Mouse (Mus musculus): Measurements from ENCODE around the gene Rfc4. TPM values are rescaled to one million over a fixed set of nuclear protein-coding genes. Genes with fewer than 3 reads are reported as not detected.

Gene Rfc4
- polyA plus RNA-seq, 2 experiments = 17.1 to 178 TPM

DNA sequence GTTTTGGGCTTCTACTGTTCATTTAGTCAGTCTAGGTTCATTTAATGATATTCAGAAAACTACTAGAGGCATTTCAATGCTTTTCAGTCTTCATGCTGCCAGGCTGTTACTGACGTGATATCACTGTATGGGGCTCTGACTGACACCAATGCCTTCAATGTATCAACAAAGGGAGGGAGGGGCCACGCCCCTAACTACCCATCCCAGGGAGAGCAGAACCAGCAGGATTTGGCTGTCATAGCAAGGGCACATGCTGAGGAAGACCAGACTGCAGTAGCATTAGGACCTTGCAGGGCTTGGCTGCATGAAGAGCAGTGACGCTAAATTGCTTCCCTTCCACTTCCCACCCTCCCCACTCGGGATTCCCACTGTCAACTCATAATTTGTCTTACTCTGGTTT is 10.4 kb downstream of the Rfc4 start:
- WGBS (ENCODE audit: insufficient replicate concordance) = 59% methylated on average over 4 of the region's 4 CpGs
- no peak for TF ChIP-seq CTCF (IDR thresholded peaks at IDR 0.05; ENCODE audit: low read depth)
- TF ChIP-seq EP300 (IDR thresholded peaks at IDR 0.05; ENCODE audit: low read depth) = no peak
- Histone ChIP-seq H3K27ac (no peak overlapping the region), H3K4me3 (ENCODE audit: insufficient read depth in 1 of 2, low read depth in 2 of 2, low read length in 2 of 2) (no peak overlapping the region), H3K36me3 (replicated peaks; ENCODE audit: control insufficient read depth, insufficient read depth, low read depth) (peaks cover 81% of the 10 kb centered on the region), H3K4me1 (replicated peaks; ENCODE audit: control insufficient read depth in 2 of 2, insufficient read depth in 2 of 2, low read length in 1 of 2) (no peaks in the 10 kb centered on the region), H3K27me3 (ENCODE audit: control insufficient read depth, insufficient read depth, low read length) (no peaks in the 10 kb centered on the region), H3K4me2 (ENCODE audit: low read depth) (no peak overlapping the region), H3K9me3 (ENCODE audit: control insufficient read depth, low read length) (no peaks in the 10 kb centered on the region), H3K9ac (replicated peaks) (no peak overlapping the region)
- DNase-seq (ENCODE audit: low read depth in 3 of 3, low spot score in 3 of 3) = no peak
- ATAC-seq (ENCODE audit: insufficient read depth) = no peak

DNA sequence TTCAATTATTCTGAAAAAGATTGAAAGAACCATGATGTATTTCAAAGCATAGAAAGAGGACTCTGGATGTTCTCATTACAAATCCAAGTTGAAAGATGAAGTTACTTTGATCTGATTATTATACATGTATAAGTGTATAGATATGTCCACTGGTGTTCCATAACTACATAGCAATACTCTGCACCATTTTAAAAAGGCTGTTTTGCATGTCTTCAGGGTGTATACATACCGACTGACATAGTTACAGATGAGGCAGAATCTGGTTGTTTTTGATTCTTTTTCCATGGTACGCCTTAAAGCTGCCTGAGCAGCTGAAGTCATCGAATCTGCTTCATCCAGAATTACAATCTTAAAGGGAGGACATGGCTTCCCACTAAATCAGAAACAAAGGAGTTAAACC is 12.1 kb downstream of the Rfc4 start:
- H3K27me3 ChIP-seq (ENCODE audit: control insufficient read depth, insufficient read depth, low read length) = no peaks in the 10 kb centered on the region
- no peak overlapping the region for H3K9ac ChIP-seq (replicated peaks)
- TF ChIP-seq EP300 (IDR thresholded peaks at IDR 0.05; ENCODE audit: low read depth) = no peak
- no peak overlapping the region for H3K27ac ChIP-seq
- H3K9me3 ChIP-seq (ENCODE audit: control insufficient read depth, low read length) = no peaks in the 10 kb centered on the region
- WGBS (ENCODE audit: insufficient replicate concordance) = 75% methylated on average over 3 of the region's 3 CpGs
- no peaks in the 10 kb centered on the region for H3K4me1 ChIP-seq (replicated peaks; ENCODE audit: control insufficient read depth in 2 of 2, insufficient read depth in 2 of 2, low read length in 1 of 2)
- DNase-seq (ENCODE audit: low read depth in 3 of 3, low spot score in 3 of 3) (no peak), ATAC-seq (ENCODE audit: insufficient read depth) (no peak)
- no peak overlapping the region for H3K4me2 ChIP-seq (ENCODE audit: low read depth)
- H3K36me3 ChIP-seq (replicated peaks; ENCODE audit: control insufficient read depth, insufficient read depth, low read depth) = peaks cover 83% of the 10 kb centered on the region
- H3K4me3 ChIP-seq (ENCODE audit: insufficient read depth in 1 of 2, low read depth in 2 of 2, low read length in 2 of 2) = no peak overlapping the region

DNA sequence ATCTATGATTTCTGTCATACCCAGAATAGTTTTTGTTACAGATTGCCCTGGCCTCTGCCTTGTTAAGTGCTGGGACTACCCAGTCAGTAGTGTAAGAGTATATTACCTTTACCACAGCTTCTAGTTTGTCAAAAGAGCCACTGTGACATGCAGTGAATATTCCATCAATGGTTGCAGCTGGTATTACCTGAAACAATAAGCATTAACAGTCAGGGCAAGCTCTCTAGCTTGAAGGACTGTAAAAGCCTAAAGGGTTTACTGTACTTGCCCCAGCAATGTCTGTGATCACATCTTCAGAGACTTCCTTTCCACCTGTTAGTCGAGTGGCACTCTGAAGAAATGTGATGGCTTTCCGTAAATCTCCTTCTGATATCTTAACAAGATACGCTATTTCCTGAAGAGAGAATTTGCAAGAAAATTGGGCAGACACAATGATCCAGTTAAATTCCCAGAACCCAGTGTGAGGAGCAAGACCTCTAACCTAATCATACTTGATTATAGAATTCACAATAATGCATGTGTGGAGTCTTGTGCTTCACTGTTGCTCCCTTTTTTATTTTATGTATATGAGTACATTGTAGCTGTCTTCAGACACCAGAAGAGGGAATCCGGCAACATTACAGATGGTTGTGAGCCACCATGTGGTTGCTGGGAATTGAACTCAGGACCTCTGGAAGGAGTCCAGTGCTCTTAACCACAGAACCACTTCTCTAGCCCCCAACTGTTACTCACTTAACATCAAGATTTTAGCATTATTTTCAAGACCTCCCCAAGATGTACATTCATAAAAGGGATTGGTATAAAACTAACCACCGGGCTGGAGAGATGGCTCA is 13.0 kb downstream of the Rfc4 start:
- WGBS (ENCODE audit: insufficient replicate concordance) = 46% methylated on average over 5 of the region's 5 CpGs
- H3K9ac ChIP-seq (replicated peaks) = no peak overlapping the region
- ATAC-seq (ENCODE audit: insufficient read depth) (peak; percentile 56; the same call in 1 of the 2 replicates), DNase-seq (ENCODE audit: low read depth in 3 of 3, low spot score in 3 of 3) (no peak)
- H3K4me1 ChIP-seq (replicated peaks; ENCODE audit: control insufficient read depth in 2 of 2, insufficient read depth in 2 of 2, low read length in 1 of 2) = no peaks in the 10 kb centered on the region; a peak in 1 of 4 replicates
- H3K27me3 ChIP-seq (ENCODE audit: control insufficient read depth, insufficient read depth, low read length) = no peaks in the 10 kb centered on the region
- no peaks in the 10 kb centered on the region for H3K9me3 ChIP-seq (ENCODE audit: control insufficient read depth, low read length)
- H3K4me3 ChIP-seq (ENCODE audit: insufficient read depth in 1 of 2, low read depth in 2 of 2, low read length in 2 of 2) = no peak overlapping the region
- peaks cover 85% of the 10 kb centered on the region for H3K36me3 ChIP-seq (replicated peaks; ENCODE audit: control insufficient read depth, insufficient read depth, low read depth)
- no peak overlapping the region for H3K4me2 ChIP-seq (ENCODE audit: low read depth)
- H3K27ac ChIP-seq = no peak overlapping the region
- TF ChIP-seq EP300 (IDR thresholded peaks at IDR 0.05; ENCODE audit: low read depth) (no peak), CTCF (IDR thresholded peaks at IDR 0.05; ENCODE audit: low read depth) (no peak)

DNA sequence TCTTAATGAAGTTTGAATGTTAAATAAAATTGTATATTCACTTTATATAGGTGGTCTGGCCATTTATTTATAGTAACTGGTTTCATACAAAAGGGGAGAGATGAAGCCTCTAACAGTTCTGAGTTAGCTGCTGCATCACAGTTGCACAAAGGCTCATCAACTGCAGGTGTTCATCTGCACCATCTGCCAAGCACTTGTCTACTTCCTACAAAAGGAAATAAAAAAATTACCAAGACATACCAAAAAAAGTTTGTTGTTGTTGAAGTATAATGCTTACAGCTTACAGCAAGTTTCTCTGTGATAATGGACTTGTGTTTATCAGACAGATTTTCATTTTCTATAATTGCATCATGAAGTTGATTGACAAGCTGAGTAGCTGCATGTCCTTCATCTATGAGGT is 13.6 kb downstream of the Rfc4 start:
- DNase-seq (ENCODE audit: low read depth in 3 of 3, low spot score in 3 of 3) (no peak), ATAC-seq (ENCODE audit: insufficient read depth) (peak; percentile 36; the same call in 1 of the 2 replicates)
- H3K4me3 ChIP-seq (ENCODE audit: insufficient read depth in 1 of 2, low read depth in 2 of 2, low read length in 2 of 2) = no peak overlapping the region
- H3K4me1 ChIP-seq (replicated peaks; ENCODE audit: control insufficient read depth in 2 of 2, insufficient read depth in 2 of 2, low read length in 1 of 2) = peaks cover 0 to 2% of the 10 kb centered on the region in 2 experiments; a peak in 2 of 4 replicates
- no peak overlapping the region for H3K27ac ChIP-seq
- no peak for TF ChIP-seq EP300 (IDR thresholded peaks at IDR 0.05; ENCODE audit: low read depth)
- TF ChIP-seq CTCF (IDR thresholded peaks at IDR 0.05; ENCODE audit: low read depth) = no peak
- H3K9me3 ChIP-seq (ENCODE audit: control insufficient read depth, low read length) = no peaks in the 10 kb centered on the region
- no peak overlapping the region for H3K9ac ChIP-seq (replicated peaks)
- no peaks in the 10 kb centered on the region for H3K27me3 ChIP-seq (ENCODE audit: control insufficient read depth, insufficient read depth, low read length)
- H3K4me2 ChIP-seq (ENCODE audit: low read depth) = no peak overlapping the region
- H3K36me3 ChIP-seq (replicated peaks; ENCODE audit: control insufficient read depth, insufficient read depth, low read depth) = peaks cover 86% of the 10 kb centered on the region

DNA sequence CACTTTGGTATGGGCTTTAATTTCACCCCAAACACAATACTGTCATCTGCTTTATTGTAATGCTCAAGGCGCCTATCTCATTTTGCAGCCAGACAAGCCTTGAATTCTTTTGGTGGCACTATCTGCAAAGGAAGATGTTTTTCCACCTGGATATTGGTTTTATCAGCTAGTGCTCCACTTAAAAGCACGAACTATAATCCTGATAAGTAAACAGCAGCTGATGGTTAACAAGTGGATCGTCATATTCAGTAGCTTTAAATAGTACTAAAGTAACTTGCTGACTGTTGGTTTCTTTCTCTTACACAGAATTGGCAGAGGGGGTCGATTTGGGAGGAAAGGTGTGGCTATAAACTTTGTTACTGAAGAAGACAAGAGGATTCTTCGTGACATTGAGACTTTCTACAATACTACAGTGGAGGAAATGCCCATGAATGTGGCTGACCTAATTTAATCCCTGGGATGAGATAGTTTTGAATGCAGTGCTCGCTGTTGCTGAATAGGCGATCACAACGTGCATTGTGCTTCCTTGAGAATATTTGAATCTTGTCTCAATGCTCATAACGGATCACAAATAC is 14.6 kb downstream of the Rfc4 start:
- Histone ChIP-seq H3K27ac (no peak overlapping the region), H3K27me3 (ENCODE audit: control insufficient read depth, insufficient read depth, low read length) (no peaks in the 10 kb centered on the region), H3K4me2 (ENCODE audit: low read depth) (no peak overlapping the region), H3K36me3 (replicated peaks; ENCODE audit: control insufficient read depth, insufficient read depth, low read depth) (peaks cover 90% of the 10 kb centered on the region), H3K9ac (replicated peaks) (no peak overlapping the region), H3K4me3 (ENCODE audit: insufficient read depth in 1 of 2, low read depth in 2 of 2, low read length in 2 of 2) (no peak overlapping the region), H3K4me1 (replicated peaks; ENCODE audit: control insufficient read depth in 2 of 2, insufficient read depth in 2 of 2, low read length in 1 of 2) (peaks cover 0 to 2% of the 10 kb centered on the region in 2 experiments; a peak in 2 of 4 replicates), H3K9me3 (ENCODE audit: control insufficient read depth, low read length) (no peaks in the 10 kb centered on the region)
- ATAC-seq (ENCODE audit: insufficient read depth) (no peak), DNase-seq (ENCODE audit: low read depth in 3 of 3, low spot score in 3 of 3) (no peak)
- no peak for TF ChIP-seq EP300 (IDR thresholded peaks at IDR 0.05; ENCODE audit: low read depth)
- TF ChIP-seq CTCF (IDR thresholded peaks at IDR 0.05; ENCODE audit: low read depth) = no peak
- WGBS (ENCODE audit: insufficient replicate concordance) = 32% methylated on average over 9 of the region's 9 CpGs
